Mouse (Mus musculus) WW6 (cell line): Measurements from ENCODE around the gene Il18rap.

Source experiments
- DNase-seq: peaks from one replicate; pipeline ENCODE4 v3.0.0-alpha.2; 2013; ENCODE audit warnings: low read depth, low spot score

The Il18rap gene

GRCm38 (mm10) chr1:40514851-40515585, at the start of gene Il18rap:
Gene Il18rap (plus strand): TSS chr1:40515362.
- DNase-seq, result no peak

GRCm38 (mm10) chr1:40465477-40466430, 49.4 kb upstream of the Il18rap start, which contains the start of gene Il18r1:
Gene Il18r1 (plus strand): TSS chr1:40465552.
- DNase-seq, result no peak

DNA sequence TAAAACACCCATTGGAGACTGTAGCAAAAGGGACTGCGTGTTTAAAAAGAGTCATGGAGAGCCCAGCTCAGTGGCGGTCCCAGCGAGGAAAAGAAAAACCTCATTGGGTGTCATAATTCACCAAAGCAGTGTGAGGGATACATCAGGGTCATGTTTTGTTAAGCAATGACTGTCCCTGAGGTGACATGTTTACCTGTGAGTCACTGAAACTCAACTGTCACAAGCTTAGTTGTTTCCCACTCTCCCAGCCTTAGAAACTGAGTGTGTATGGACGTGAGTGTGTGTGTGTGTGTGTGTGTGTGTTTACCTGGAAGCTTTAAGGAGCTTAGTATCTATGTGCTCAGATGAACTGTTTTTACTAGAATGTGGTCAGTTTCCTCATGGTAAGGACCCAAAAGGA, 47.9 kb upstream of the Il18rap start:
- DNase-seq, result no peak

GRCm38 (mm10) chr1:40468805-40469204, 46.4 kb upstream of the Il18rap start:
- DNase-seq, result no peak

- no peak for DNase-seq
These were observed 45.3 kb upstream of the Il18rap start for GRCm38 (mm10) chr1:40469900-40470299.

DNA sequence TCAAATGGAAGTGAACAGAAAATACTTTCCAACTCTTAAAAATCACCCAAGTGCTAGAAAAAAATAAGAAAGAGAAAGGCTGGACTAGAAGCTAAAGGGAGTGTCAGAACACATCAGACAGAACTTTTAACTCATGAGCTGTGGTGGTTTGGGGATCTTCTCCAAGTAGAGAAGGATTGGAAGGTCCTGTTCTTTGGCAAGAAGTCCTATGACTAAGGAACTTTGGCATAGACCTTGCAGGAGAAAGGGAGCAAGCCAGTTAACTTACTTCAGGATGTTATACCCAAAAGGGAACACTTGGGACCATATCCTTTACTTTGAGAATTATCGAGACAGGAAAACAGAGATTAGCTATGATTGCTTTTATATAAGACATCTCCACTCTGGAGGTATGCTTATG, 42.8 kb upstream of the Il18rap start:
- DNase-seq, result no peak

DNA sequence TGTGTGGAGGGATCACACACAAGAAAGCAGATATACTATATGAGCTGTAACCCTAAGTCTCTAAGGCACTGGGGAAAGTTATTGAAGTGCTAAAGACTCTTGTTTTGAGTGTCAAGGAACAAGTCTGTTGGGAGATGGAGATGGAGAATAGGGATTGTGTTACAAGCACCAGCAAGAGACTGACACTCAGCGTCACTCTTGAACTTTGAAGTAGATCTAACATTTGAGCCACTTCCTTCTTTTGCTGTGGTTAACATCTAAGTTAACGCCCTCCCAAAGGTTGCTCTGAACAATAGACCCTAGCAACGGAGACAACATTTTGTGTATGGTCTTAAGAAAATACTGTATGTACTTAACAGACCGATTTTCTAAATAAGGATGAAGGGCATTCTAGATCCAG, 41.5 kb upstream of the Il18rap start:
- no peak for DNase-seq

GRCm38 (mm10) chr1:40474336-40474735, 40.8 kb upstream of the Il18rap start:
- no peak for DNase-seq

DNA sequence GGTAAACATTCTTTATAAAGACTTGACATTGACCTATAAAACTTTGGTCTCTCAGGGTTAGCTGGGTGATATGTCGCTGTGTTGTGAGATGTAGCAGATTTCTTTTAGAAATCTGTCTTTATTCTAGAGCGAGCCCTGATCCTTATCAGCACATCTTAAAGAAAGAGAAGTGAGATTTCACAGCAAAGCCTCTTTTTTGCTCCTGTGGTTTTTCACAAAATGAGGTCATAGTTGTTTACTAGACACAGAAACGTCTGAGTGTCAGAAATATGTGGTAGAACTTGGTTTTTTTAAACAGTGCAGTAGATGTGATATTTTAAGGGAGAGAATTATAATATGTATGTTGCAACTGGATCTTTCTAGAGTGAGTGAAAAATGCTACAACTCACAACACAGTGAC, 39.5 kb upstream of the Il18rap start:
- no peak for DNase-seq

DNA sequence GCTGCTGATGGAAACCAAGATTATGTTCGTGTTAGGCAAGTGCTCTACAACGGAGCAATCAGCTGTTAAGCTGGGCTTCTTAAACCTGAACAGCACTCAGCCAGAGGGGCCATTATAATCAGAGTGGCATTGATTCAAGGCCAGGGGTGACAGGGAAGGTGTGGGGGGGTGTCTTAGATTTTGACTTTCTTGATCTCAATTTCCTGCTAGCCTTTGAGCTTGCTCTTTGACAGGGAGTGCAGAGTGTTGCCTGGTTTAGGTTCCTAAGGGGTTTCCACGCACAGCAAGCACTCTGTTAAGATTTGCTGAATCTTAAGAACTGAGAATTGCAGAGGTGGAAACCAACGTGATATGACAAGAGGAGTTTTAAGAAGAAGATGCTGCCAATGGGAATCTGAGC, 38.4 kb upstream of the Il18rap start:
- DNase-seq, result no peak

- DNase-seq, result no peak
These were observed 35.6 kb upstream of the Il18rap start for GRCm38 (mm10) chr1:40479505-40479923.

GRCm38 (mm10) chr1:40494594-40494993, 20.6 kb upstream of the Il18rap start:
- no peak for DNase-seq

DNA sequence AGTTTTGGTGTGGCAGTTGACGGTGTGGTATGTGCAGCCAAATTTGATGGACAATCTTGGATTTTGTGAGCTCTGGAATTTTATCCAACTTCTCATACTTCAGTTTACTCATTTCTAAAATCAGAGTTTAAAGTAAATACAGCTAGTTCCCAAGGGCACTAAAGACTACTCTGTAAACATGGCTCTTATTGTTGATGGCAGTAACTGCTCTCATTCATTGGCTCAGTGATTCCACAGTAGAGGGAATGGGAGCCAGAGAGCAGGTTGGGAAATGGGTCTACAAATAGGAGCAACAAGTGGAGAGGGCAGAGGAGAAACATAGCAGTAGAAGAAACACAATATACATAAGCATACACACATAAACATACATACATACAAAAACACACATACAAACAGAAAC, 15.5 kb upstream of the Il18rap start:
- DNase-seq, result no peak

GRCm38 (mm10) chr1:40501126-40501525, 14.0 kb upstream of the Il18rap start:
- no peak for DNase-seq

GRCm38 (mm10) chr1:40501546-40502398, 13.4 kb upstream of the Il18rap start:
- DNase-seq, result no peak

DNA sequence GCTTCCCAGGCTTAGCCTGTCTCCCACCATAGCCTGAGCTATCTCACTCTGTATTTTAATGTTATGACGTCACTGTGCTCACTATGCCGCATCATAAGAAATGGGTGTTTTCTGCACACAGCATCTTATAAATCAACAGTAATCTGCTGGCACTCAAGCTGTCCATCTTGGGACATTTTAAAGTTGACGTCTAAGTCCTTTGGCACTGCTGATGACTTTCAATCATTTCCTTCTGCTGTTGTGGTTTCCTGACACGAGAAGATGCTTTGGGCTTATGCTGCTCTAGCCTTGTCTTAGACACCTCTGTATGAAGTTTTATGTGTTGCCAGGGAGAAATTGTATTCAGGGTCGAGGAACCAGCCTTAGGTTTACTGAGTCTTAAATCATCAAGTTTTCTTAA, 10.6 kb upstream of the Il18rap start:
- no peak for DNase-seq

GRCm38 (mm10) chr1:40516364-40516763, 1.2 kb downstream of the Il18rap start:
- DNase-seq, result no peak

DNA sequence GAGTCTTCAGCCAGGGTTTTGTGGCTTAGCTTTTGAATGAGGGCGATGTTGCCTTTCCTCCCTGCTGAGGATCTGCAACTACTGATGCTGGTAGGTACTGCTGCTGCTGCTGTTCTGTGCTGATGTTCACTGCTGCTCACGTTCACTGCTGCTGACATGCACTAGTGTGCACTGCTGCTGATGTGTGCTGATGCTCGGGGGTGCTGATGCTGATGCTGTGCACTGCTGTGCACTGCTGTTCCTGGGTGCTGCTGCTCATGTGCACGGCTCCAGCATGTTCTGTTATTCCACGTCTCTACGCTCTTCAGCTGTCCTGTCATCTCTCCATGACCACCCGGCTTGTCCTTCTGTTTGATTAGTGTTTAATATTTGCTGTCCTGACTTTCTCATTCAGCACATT, 7.8 kb downstream of the Il18rap start:
- no peak for DNase-seq

- DNase-seq, result no peak
These were observed 9.0 kb downstream of the Il18rap start for GRCm38 (mm10) chr1:40523971-40524722.

DNA sequence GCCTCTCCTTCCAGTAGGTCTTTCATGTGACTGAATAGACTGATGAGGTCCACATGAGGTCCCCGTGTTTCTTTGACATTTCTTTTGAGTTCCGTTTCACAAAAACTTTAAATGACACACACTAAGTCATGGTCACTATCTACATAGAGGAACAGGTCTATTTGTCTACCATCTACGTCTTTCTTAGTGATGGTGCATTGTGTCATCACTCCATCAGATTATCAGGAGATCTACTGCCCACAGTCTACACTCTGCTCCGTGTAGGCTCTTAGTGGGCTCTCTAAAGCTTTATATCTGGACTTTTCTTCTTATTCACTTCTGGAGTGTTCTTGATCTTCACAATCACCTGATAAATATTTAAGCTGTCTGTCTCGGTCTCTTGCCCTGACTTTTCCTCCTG, 14.1 kb downstream of the Il18rap start:
- DNase-seq, result no peak

GRCm38 (mm10) chr1:40537577-40537976, 22.4 kb downstream of the Il18rap start:
- DNase-seq, result no peak
